In the genomic region with DNA sequence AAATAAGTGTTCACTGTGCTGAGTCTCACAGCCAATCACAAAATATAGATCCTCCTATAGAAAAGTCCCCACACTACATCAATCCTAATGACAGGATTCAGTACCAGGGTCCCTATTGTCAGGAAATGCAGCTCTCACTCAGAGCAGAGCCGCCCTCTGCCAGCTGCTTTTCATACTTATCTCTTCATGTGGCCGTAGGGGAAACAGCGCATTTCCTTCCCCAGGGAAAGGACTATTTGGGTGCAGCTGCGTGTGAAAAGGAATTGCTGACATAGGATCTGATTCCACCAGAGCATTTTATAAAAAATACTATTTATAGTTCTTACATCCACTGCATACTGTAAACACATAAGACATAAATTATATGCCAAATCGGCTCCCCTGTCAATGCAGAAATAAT, we compare ENCODE assay signal across 13 mouse cellular contexts.
DNase-seq lines count a peak whose midpoint lies in the region; ATAC-seq and TF ChIP-seq lines count a peak whose summit lies in the region.
"Had no signal": no experiment of that assay in that cellular context is flagged by ENCODE, and none has a peak within 500 bp of the region (broad histone marks: within the 10 kb centered on the region; RNA-seq: fewer than 3 reads in every experiment).

No protein-coding gene starts in this region.

- H3K4me1 ChIP-seq in liver, embryonic 13.5 days (replicated peaks), result no peaks in the 10 kb centered on the region
- H3K4me1 ChIP-seq in liver, embryonic 12.5 days, result no peaks in the 10 kb centered on the region
- no peaks in the 10 kb centered on the region for H3K4me1 ChIP-seq in forebrain, embryonic 12.5 days
- H3K4me1 ChIP-seq in liver, embryonic 16.5 days (ENCODE audit: control insufficient read depth, low read depth, low read length), result no peaks in the 10 kb centered on the region
- H3K4me1 ChIP-seq in midbrain, postnatal 0 days (ENCODE audit: insufficient read depth, low read length), result no peaks in the 10 kb centered on the region
- H3K4me1 ChIP-seq: limb, embryonic 13.5 days had no signal

- no peak overlapping the region for H3K27ac ChIP-seq in liver, embryonic 13.5 days
- H3K27ac ChIP-seq in liver, embryonic 12.5 days, result no peak overlapping the region
- no peak overlapping the region for H3K27ac ChIP-seq in forebrain, embryonic 12.5 days
- H3K27ac ChIP-seq in liver, embryonic 16.5 days (ENCODE audit: low read length), result no peak overlapping the region
- H3K27ac ChIP-seq in midbrain, postnatal 0 days (ENCODE audit: low read depth, low read length), result peak overlapping the region; percentile 32; the same call in 1 of the 2 replicates
- H3K27ac ChIP-seq: limb, embryonic 13.5 days had no signal

- peak; percentile 29; the same call in 1 of the 2 replicates for ATAC-seq in liver, embryonic 13.5 days (ENCODE audit: low read depth)
- no peak for ATAC-seq in liver, embryonic 12.5 days
- peak; percentile 46; the same call in 1 of the 2 replicates for ATAC-seq in forebrain, embryonic 12.5 days (ENCODE audit: low FRiP score)
- ATAC-seq in liver, embryonic 16.5 days (ENCODE audit: low read depth), result peak; percentile 30; the same call in 1 of the 2 replicates
- ATAC-seq in midbrain, postnatal 0 days (ENCODE audit: low FRiP score), result 0 out of 2 replicates have a peak, but pooled peaks have one; percentile 13

- no peaks in the 10 kb centered on the region for H3K9me3 ChIP-seq in liver, embryonic 13.5 days (replicated peaks)
- H3K9me3 ChIP-seq in liver, embryonic 12.5 days (replicated peaks), result no peaks in the 10 kb centered on the region
- no peaks in the 10 kb centered on the region for H3K9me3 ChIP-seq in forebrain, embryonic 12.5 days
- no peaks in the 10 kb centered on the region for H3K9me3 ChIP-seq in liver, embryonic 16.5 days (replicated peaks; ENCODE audit: control insufficient read depth, low read length)
- no peaks in the 10 kb centered on the region for H3K9me3 ChIP-seq in midbrain, postnatal 0 days (ENCODE audit: low read length)
- H3K9me3 ChIP-seq: limb, embryonic 13.5 days had no signal

- TF ChIP-seq CTCF in midbrain, postnatal 0 days (IDR thresholded peaks at IDR 0.05), result no peak

- H3K27me3 ChIP-seq in liver, embryonic 13.5 days, result no peaks in the 10 kb centered on the region
- H3K27me3 ChIP-seq in liver, embryonic 12.5 days (replicated peaks), result no peaks in the 10 kb centered on the region
- no peaks in the 10 kb centered on the region for H3K27me3 ChIP-seq in forebrain, embryonic 12.5 days
- H3K27me3 ChIP-seq in liver, embryonic 16.5 days (ENCODE audit: control insufficient read depth, insufficient read depth, low read depth, low read length), result no peaks in the 10 kb centered on the region
- no peaks in the 10 kb centered on the region for H3K27me3 ChIP-seq in midbrain, postnatal 0 days (ENCODE audit: insufficient read depth, low read length)
- H3K27me3 ChIP-seq: limb, embryonic 13.5 days had no signal

- no peak overlapping the region for H3K4me2 ChIP-seq in liver, embryonic 13.5 days
- no peak overlapping the region for H3K4me2 ChIP-seq in liver, embryonic 12.5 days
- no peak overlapping the region for H3K4me2 ChIP-seq in forebrain, embryonic 12.5 days
- H3K4me2 ChIP-seq in liver, embryonic 16.5 days (ENCODE audit: low read depth, low read length), result no peak overlapping the region
- H3K4me2 ChIP-seq in midbrain, postnatal 0 days (ENCODE audit: low read depth, low read length, poor library complexity, severe bottlenecking), result no peak overlapping the region
- H3K4me2 ChIP-seq: limb, embryonic 13.5 days had no signal

- 12% methylated on average over 5 of the region's 5 CpGs for WGBS in liver, embryonic 13.5 days (ENCODE audit: insufficient replicate concordance)
- WGBS in liver, embryonic 12.5 days (ENCODE audit: insufficient replicate concordance), result 24% methylated on average over 5 of the region's 5 CpGs
- WGBS in forebrain, embryonic 12.5 days, result 36% methylated on average over 5 of the region's 5 CpGs
- WGBS in liver, embryonic 16.5 days (ENCODE audit: insufficient replicate concordance), result 12% methylated on average over 5 of the region's 5 CpGs
- 27% methylated on average over 5 of the region's 5 CpGs for WGBS in midbrain, postnatal 0 days

- H3K9ac ChIP-seq in liver, embryonic 13.5 days, result no peak overlapping the region
- no peak overlapping the region for H3K9ac ChIP-seq in liver, embryonic 12.5 days
- H3K9ac ChIP-seq in forebrain, embryonic 12.5 days, result no peak overlapping the region
- no peak overlapping the region for H3K9ac ChIP-seq in liver, embryonic 16.5 days (ENCODE audit: low read depth, low read length)
- no peak overlapping the region for H3K9ac ChIP-seq in midbrain, postnatal 0 days (replicated peaks; ENCODE audit: low read length, poor library complexity, severe bottlenecking)
- H3K9ac ChIP-seq: limb, embryonic 13.5 days had no signal

- intact Hi-C loops in left cerebral cortex, postnatal 14 days (cut with DNase I), result no loop called here

- H3K4me3 ChIP-seq in liver, embryonic 13.5 days (replicated peaks), result no peak overlapping the region
- H3K4me3 ChIP-seq in liver, embryonic 12.5 days, result no peak overlapping the region
- no peak overlapping the region for H3K4me3 ChIP-seq in forebrain, embryonic 12.5 days (replicated peaks)
- no peak overlapping the region for H3K4me3 ChIP-seq in liver, embryonic 16.5 days (ENCODE audit: low read depth, low read length)
- H3K4me3 ChIP-seq in midbrain, postnatal 0 days (ENCODE audit: low read depth, low read length), result no peak overlapping the region
- H3K4me3 ChIP-seq: limb, embryonic 13.5 days had no signal

- no peaks in the 10 kb centered on the region for H3K36me3 ChIP-seq in liver, embryonic 13.5 days
- H3K36me3 ChIP-seq in liver, embryonic 12.5 days, result no peaks in the 10 kb centered on the region
- H3K36me3 ChIP-seq in forebrain, embryonic 12.5 days (replicated peaks), result no peaks in the 10 kb centered on the region
- no peaks in the 10 kb centered on the region for H3K36me3 ChIP-seq in liver, embryonic 16.5 days (ENCODE audit: control insufficient read depth, insufficient read depth)
- no peaks in the 10 kb centered on the region for H3K36me3 ChIP-seq in midbrain, postnatal 0 days (ENCODE audit: insufficient read depth, low read length)
- H3K36me3 ChIP-seq: limb, embryonic 13.5 days had no signal

- DNase-seq in liver, embryonic 13.5 days, result no peak
- DNase-seq in midbrain, postnatal 0 days (ENCODE audit: low spot score), result peak; percentile 17
- DNase-seq in left cerebral cortex, postnatal 14 days (ENCODE audit: low spot score in 2 of 2), result no peak
- no peak for DNase-seq in cerebellum, adult 18-20 months
- DNase-seq: cerebellum, postnatal 10 days; gastrocnemius, postnatal 25 days; kidney, adult 18-20 months; layer of hippocampus, adult 9-11 months; right cerebral cortex, postnatal 14 days had no signal
